Mouse (Mus musculus) limb, embryonic 11.5 days (tissue): ENCODE data around the gene Gnptg. TPM values are rescaled to one million over a fixed set of nuclear protein-coding genes. Genes with fewer than 3 reads are reported as not detected.

Experiments
- ATAC-seq: fragments of 200-750 bp; cut with Nextera tagmentation; 2 replicates; pipeline ENCODE4 v1.8.0; 2017; ENCODE audit warnings: low read depth; ENCODE audit not compliant: insufficient number of reproducible peaks, low FRiP score, low TSS enrichment
- DNase-seq: peaks from one replicate; pipeline ENCODE4 v3.0.0-alpha.2; 2015; ENCODE audit warnings: low spot score
- H3K27ac ChIP-seq: fragments of 300-500 bp; sonication (generic); replicated peaks from 2 replicates; pipeline ENCODE4 v1.5.1; 2014; ENCODE audit warnings: low read depth, mild to moderate bottlenecking, low read length
- H3K27me3 ChIP-seq: fragments of 300-500 bp; sonication (generic); 2 replicates; pipeline ENCODE4 v1.6.1; 2014; ENCODE audit warnings: mild to moderate bottlenecking, low read length, mixed read lengths; ENCODE audit not compliant: control insufficient read depth, insufficient read depth
- H3K36me3 ChIP-seq: fragments of 300-500 bp; sonication (generic); 2 replicates; pipeline ENCODE4 v1.6.1; 2014; ENCODE audit warnings: mild to moderate bottlenecking, low read length, moderate library complexity, mixed read lengths; ENCODE audit not compliant: control insufficient read depth, insufficient read depth
- H3K4me1 ChIP-seq: fragments of 300-500 bp; sonication (generic); 2 replicates; pipeline ENCODE4 v1.6.1; 2014; ENCODE audit warnings: low read length, mixed read lengths; ENCODE audit not compliant: control insufficient read depth, insufficient read depth
- H3K4me2 ChIP-seq: fragments of 300-500 bp; sonication (generic); 2 replicates; pipeline ENCODE4 v1.6.1; 2014; ENCODE audit warnings: low read depth, mild to moderate bottlenecking, moderate library complexity; ENCODE audit not compliant: severe bottlenecking
- H3K4me3 ChIP-seq: fragments of 300-500 bp; sonication (generic); 2 replicates; pipeline ENCODE4 v1.5.1; 2014; ENCODE audit warnings: low read depth, low read length
- H3K9ac ChIP-seq: fragments of 300-500 bp; sonication (generic); 2 replicates; pipeline ENCODE4 v1.6.1; 2014; ENCODE audit warnings: mild to moderate bottlenecking, low read length
- H3K9me3 ChIP-seq: fragments of 300-500 bp; sonication (generic); 2 replicates; pipeline ENCODE4 v1.6.1; 2016; ENCODE audit warnings: low read length; ENCODE audit not compliant: control insufficient read depth
- WGBS: fragments of 180-500 bp; shearing (Covaris S2); extraction: QIAGEN DNeasy Blood & Tissue Kit; methylation state at CpG from one replicate; pipeline ENCODE4 v1.1.7; 2014; 5-methylcytosine and 5-hydroxymethylcytosine counted together
- polyA plus RNA-seq: library from polyadenylated mRNA; unstranded; fragments of >200 nt; fragmentation: Nextera tagmentation; extraction: Ambion mirVana; gene quantifications from 2 replicates; pipeline ENCODE4 v1.2.1, GENCODE M21; 2014

Gene Gnptg
- polyA plus RNA-seq = 28.3 and 29.4 TPM in 2 replicates

GRCm38 (mm10) chr17:25239695-25240636 lies at the start of gene Gnptg, which contains the start of gene Tsr3:
TSS of gene Gnptg (minus strand) at chr17:25240124.
TSS of gene Tsr3 (plus strand) at chr17:25240170.
- ATAC-seq = peak; percentile 87; the same call in 1 of the 2 replicates
- peaks cover 7% of the 10 kb centered on the region for H3K4me1 ChIP-seq
- H3K9ac ChIP-seq = peak within 1 kb of the TSS; percentile 96
- H3K4me3 ChIP-seq = peak within 1 kb of the TSS; percentile 100
- no peaks in the 10 kb centered on the region for H3K27me3 ChIP-seq
- H3K36me3 ChIP-seq = peaks cover 17% of the 10 kb centered on the region
- H3K4me2 ChIP-seq = peak within 1 kb of the TSS; percentile 94
- peak within 1 kb of the TSS; percentile 83 for H3K27ac ChIP-seq
- peak; percentile 92 for DNase-seq
- H3K9me3 ChIP-seq = no peaks in the 10 kb centered on the region
- under 1% methylated on average over 80 of the region's 80 CpGs for WGBS

GRCm38 (mm10) chr17:25288842-25289241 lies 48.9 kb upstream of the Gnptg start:
- H3K27me3 ChIP-seq = no peaks in the 10 kb centered on the region
- no peak overlapping the region for H3K4me3 ChIP-seq
- H3K9ac ChIP-seq = no peak overlapping the region
- no peak overlapping the region for H3K4me2 ChIP-seq
- no peaks in the 10 kb centered on the region for H3K36me3 ChIP-seq
- no peaks in the 10 kb centered on the region for H3K4me1 ChIP-seq
- ATAC-seq (no peak), DNase-seq (peak; percentile 67)
- no peak overlapping the region for H3K27ac ChIP-seq
- WGBS = 23% methylated on average over 4 of the region's 4 CpGs
- no peaks in the 10 kb centered on the region for H3K9me3 ChIP-seq

DNA sequence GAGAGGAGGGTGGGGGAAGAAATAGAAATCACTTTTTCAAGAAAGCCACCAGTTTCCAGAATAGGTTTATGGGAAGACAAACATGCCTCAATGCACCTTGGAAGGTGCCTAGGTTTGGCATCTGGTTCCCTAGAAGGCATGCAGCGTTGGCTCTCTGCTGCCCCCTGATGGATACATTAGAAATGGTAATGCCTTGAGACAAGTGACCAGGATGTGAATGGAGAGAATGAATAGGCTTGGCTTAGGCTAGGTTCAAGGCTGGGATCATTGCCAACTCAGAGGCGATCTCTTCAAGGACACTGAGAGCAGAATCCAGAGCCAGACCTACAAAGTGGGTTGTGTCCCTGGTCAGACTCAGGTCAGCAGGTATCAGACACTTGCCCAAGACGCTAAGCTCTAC lies 45.1 kb upstream of the Gnptg start:
- Histone ChIP-seq H3K4me1 (no peaks in the 10 kb centered on the region), H3K4me3 (no peak overlapping the region), H3K27ac (no peak overlapping the region), H3K9ac (no peak overlapping the region), H3K27me3 (no peaks in the 10 kb centered on the region), H3K4me2 (no peak overlapping the region), H3K9me3 (no peaks in the 10 kb centered on the region), H3K36me3 (no peaks in the 10 kb centered on the region)
- ATAC-seq = no peak
- 17% methylated on average over 3 of the region's 3 CpGs for WGBS
- DNase-seq = peak; percentile 81

GRCm38 (mm10) chr17:25282133-25282532 lies 42.2 kb upstream of the Gnptg start:
- H3K27me3 ChIP-seq = no peaks in the 10 kb centered on the region
- DNase-seq = no peak
- ATAC-seq = no peak
- no peak overlapping the region for H3K4me2 ChIP-seq
- no peaks in the 10 kb centered on the region for H3K9me3 ChIP-seq
- no peak overlapping the region for H3K9ac ChIP-seq
- H3K36me3 ChIP-seq = no peaks in the 10 kb centered on the region
- no peak overlapping the region for H3K27ac ChIP-seq
- WGBS = 44% methylated on average over 11 of the region's 11 CpGs
- H3K4me1 ChIP-seq = no peaks in the 10 kb centered on the region
- H3K4me3 ChIP-seq = no peak overlapping the region

GRCm38 (mm10) chr17:25275833-25276232 lies 35.9 kb upstream of the Gnptg start:
- H3K9ac ChIP-seq = no peak overlapping the region
- peaks cover 12% of the 10 kb centered on the region for H3K4me1 ChIP-seq
- H3K27me3 ChIP-seq = no peaks in the 10 kb centered on the region
- 96% methylated on average over 3 of the region's 3 CpGs for WGBS
- H3K27ac ChIP-seq = no peak overlapping the region
- H3K4me2 ChIP-seq = no peak overlapping the region
- 0 out of 2 replicates have a peak, but pooled peaks cover 2% of the 10 kb centered on the region for H3K36me3 ChIP-seq
- DNase-seq (no peak), ATAC-seq (no peak)
- no peaks in the 10 kb centered on the region for H3K9me3 ChIP-seq
- no peak overlapping the region for H3K4me3 ChIP-seq

- 90% methylated on average over 9 of the region's 9 CpGs for WGBS
These were observed 34.8 kb upstream of the Gnptg start, which contains the start of gene Ube2i for GRCm38 (mm10) chr17:25274571-25275346. TSS of gene Ube2i (minus strand) at chr17:25274622.

DNA sequence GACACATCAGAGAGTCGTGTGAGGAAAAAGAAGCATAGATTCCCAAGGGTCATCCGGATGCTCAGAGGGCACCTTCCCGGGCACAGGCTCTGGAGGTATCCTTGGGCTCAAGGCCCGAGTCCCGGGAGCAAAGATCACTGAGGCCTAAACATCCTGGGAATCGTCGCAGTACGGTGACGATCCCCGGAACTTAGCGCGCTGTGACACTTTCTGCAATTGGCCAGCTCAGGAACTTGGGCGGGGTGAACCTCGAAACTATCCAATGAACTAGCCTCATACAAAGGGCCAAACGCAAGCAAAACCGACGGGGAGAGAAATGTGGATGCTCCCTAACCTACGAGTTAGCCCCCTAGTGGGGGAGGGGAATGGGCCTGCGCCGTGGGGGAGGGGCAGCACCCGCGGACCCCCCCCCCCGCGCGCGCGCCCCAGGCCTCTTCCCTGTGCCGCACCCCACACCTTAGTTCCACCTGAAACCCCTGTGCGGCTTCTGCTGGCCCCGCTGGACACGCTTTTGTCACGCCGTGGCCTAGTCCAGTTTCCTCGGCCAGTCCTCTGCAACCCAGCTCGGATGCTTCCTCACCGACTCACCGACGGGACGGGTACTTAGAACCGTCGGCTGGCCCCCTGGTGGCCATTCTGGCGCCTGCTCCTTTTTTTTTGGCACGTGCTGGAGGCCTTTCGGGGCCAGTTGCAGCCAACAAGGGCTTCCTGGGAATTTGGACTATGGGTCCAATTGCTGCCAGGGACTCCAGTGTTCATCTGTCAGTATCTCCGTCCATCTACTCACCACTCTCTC lies 34.0 kb upstream of the Gnptg start:
- peak overlapping the region; percentile 100 for H3K9ac ChIP-seq
- DNase-seq (peak; percentile 98), ATAC-seq (peak; percentile 89)
- H3K27ac ChIP-seq = peak overlapping the region; percentile 98
- peaks cover 15% of the 10 kb centered on the region for H3K4me1 ChIP-seq
- H3K27me3 ChIP-seq = no peaks in the 10 kb centered on the region
- H3K36me3 ChIP-seq = peaks cover 12% of the 10 kb centered on the region
- H3K9me3 ChIP-seq = no peaks in the 10 kb centered on the region
- peak overlapping the region; percentile 100 for H3K4me3 ChIP-seq
- H3K4me2 ChIP-seq = peak overlapping the region; percentile 98; the same call in 1 of the 2 replicates
- WGBS = 1% methylated on average over 36 of the region's 45 CpGs

More at GRCm38 (mm10) chr17:25274571-25275346, 34.8 kb upstream of the Gnptg start, which contains the start of gene Ube2i:
- peak within 1 kb of the TSS; percentile 98; the same call in 1 of the 2 replicates for H3K4me2 ChIP-seq
- peaks cover 15% of the 10 kb centered on the region for H3K4me1 ChIP-seq
- peak within 1 kb of the TSS; percentile 98 for H3K27ac ChIP-seq
- peaks cover 5% of the 10 kb centered on the region for H3K36me3 ChIP-seq
- H3K4me3 ChIP-seq = peak within 1 kb of the TSS; percentile 100
- DNase-seq (no peak), ATAC-seq (no peak)
- no peaks in the 10 kb centered on the region for H3K27me3 ChIP-seq
- H3K9ac ChIP-seq = peak within 1 kb of the TSS; percentile 100
- no peaks in the 10 kb centered on the region for H3K9me3 ChIP-seq
